ENCODE assay signal across 32 mouse cellular contexts in genomic region chr16:48720259-48720658, GRCm38 (mm10). TPM values are rescaled to one million over a fixed set of nuclear protein-coding genes. Genes with fewer than 3 reads are reported as not detected.
"Had no signal": no experiment of that assay in that cellular context is flagged by ENCODE, and none has a peak within 500 bp of the region (broad histone marks: within the 10 kb centered on the region; RNA-seq: fewer than 3 reads in every experiment).

No protein-coding gene starts in this region.

- H3K9me3 ChIP-seq: heart, embryonic 10.5 days; heart, embryonic 12.5 days; hindbrain, embryonic 10.5 days; hindbrain, embryonic 12.5 days; intestine, embryonic 15.5 days; limb, embryonic 10.5 days; limb, embryonic 12.5 days; liver, embryonic 13.5 days; liver, embryonic 15.5 days had no signal

- H3K4me3 ChIP-seq: heart, embryonic 10.5 days; heart, embryonic 12.5 days; hindbrain, embryonic 10.5 days; hindbrain, embryonic 12.5 days; intestine, embryonic 15.5 days; layer of hippocampus, adult 2 months; left cerebral cortex, adult 2 months; limb, embryonic 10.5 days; limb, embryonic 12.5 days; liver, embryonic 13.5 days; liver, embryonic 15.5 days had no signal

- ATAC-seq: hindbrain, embryonic 16.5 days; inflammation-experienced regulatory T-cells, adult 6 months; intestine, embryonic 15.5 days; intestine, postnatal 0 days; liver, postnatal 0 days had no signal

- H3K27ac ChIP-seq: heart, embryonic 10.5 days; hindbrain, embryonic 10.5 days; hindbrain, embryonic 12.5 days; hindbrain, embryonic 14.5 days; intestine, embryonic 15.5 days; layer of hippocampus, adult 2 months; left cerebral cortex, adult 2 months; limb, embryonic 10.5 days; limb, embryonic 12.5 days; liver, embryonic 13.5 days; liver, embryonic 15.5 days had no signal

- H3K4me1 ChIP-seq: hindbrain, embryonic 10.5 days; hindbrain, embryonic 12.5 days; intestine, embryonic 15.5 days; limb, embryonic 10.5 days; limb, embryonic 12.5 days; liver, embryonic 13.5 days; liver, embryonic 15.5 days had no signal

- DNase-seq: gastrocnemius, postnatal 10 days; gastrocnemius, postnatal 25 days; heart, adult 18-20 months; heart, postnatal 4 days; kidney, adult 18-20 months; kidney, adult 8-10 months; kidney, postnatal 25 days; kidney, postnatal 4 days; liver; liver, embryonic 13.5 days; liver, postnatal 0 days had no signal

- H3K36me3 ChIP-seq: heart, embryonic 10.5 days; heart, embryonic 12.5 days; hindbrain, embryonic 10.5 days; hindbrain, embryonic 12.5 days; intestine, embryonic 15.5 days; limb, embryonic 10.5 days; limb, embryonic 12.5 days; liver, embryonic 13.5 days; liver, embryonic 15.5 days had no signal

- H3K9ac ChIP-seq: heart, embryonic 12.5 days; hindbrain, embryonic 12.5 days; hindbrain, embryonic 14.5 days; intestine, embryonic 15.5 days; limb, embryonic 12.5 days; liver, embryonic 13.5 days; liver, embryonic 15.5 days; liver, postnatal 0 days had no signal

- H3K4me2 ChIP-seq: heart, embryonic 12.5 days; hindbrain, embryonic 12.5 days; hindbrain, embryonic 14.5 days; intestine, embryonic 15.5 days; limb, embryonic 12.5 days; liver, embryonic 11.5 days; liver, embryonic 13.5 days; liver, embryonic 15.5 days had no signal

- H3K27me3 ChIP-seq: heart, embryonic 12.5 days; hindbrain, embryonic 12.5 days; intestine, embryonic 15.5 days; limb, embryonic 12.5 days; liver, embryonic 13.5 days; liver, embryonic 15.5 days had no signal

RNA-seq across cellular contexts. Expression of gene Trat1, which starts 51.6 kb away (rescaled TPM):
- total RNA-seq: gastrocnemius, postnatal 10 days; gastrocnemius, postnatal 25 days; gastrocnemius, postnatal 4 days; heart, adult 8-10 months; heart, postnatal 25 days; heart, postnatal 4 days had no signal
- polyA plus RNA-seq: heart, embryonic 10.5 days; heart, embryonic 12.5 days; heart, embryonic 14.5 days; hindbrain, embryonic 10.5 days; hindbrain, embryonic 12.5 days; kidney, embryonic 14.5 days; kidney, embryonic 16.5 days; limb, embryonic 10.5 days; limb, embryonic 12.5 days; liver, embryonic 11.5 days; liver, embryonic 13.5 days; liver, embryonic 15.5 days; liver, postnatal 0 days had no signal
